Mouse (Mus musculus): ENCODE results near the gene Rsph9. TPM values are rescaled to one million over a fixed set of nuclear protein-coding genes. Genes with fewer than 3 reads are reported as not detected.

The Rsph9 gene
- total RNA-seq, 2 experiments from 2014 or later = 7.3 TPM; not detected in 1

GRCm38 (mm10) chr17:46152847-46153782, 9.1 kb upstream of the Rsph9 start, which contains the start of gene Mad2l1bp:
Gene Mad2l1bp (minus strand): TSS chr17:46153553.
- ATAC-seq (replicated peaks; ENCODE audit: low FRiP score, poor library complexity, severe bottlenecking) = peak; percentile 88

- no peak for ATAC-seq (replicated peaks; ENCODE audit: low FRiP score, poor library complexity, severe bottlenecking)
Measured at GRCm38 (mm10) chr17:46139872-46140271, 4.1 kb downstream of the Rsph9 start.

DNA sequence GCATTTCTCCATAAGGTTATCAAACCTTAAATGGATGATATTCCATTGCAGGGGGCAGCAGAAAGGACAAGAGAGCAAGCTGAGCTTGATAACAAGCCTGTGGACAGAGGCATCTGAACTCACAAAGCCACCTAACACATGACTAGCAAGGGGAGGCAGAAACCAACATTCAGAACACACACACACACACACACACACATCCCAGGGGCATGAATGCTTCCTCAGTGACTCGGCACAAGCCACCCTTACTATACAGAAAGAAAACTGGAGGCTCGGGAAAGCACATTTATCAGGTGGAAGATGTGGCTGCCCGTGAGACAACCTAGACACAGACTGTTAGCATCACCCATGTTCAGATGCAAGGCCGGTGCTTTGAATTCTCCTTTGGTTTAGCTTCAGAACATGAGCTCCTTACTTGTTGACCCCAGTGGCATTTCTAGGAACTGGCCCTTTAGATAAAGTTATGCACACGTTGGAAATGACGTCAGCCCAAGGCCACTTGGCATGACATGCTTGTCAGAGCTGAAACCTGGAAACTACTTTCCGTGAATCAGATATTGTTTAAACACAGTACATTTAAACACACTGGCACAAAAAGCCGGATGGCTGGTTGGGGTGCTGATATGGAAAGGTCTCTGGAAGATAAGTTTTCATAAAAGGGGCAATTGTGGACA, 5.3 kb downstream of the Rsph9 start:
- peak; percentile 58 for ATAC-seq (replicated peaks; ENCODE audit: low FRiP score, poor library complexity, severe bottlenecking)

GRCm38 (mm10) chr17:46132862-46133261, 11.2 kb downstream of the Rsph9 start:
- peak; percentile 83 for ATAC-seq (replicated peaks; ENCODE audit: low FRiP score, poor library complexity, severe bottlenecking)

- ATAC-seq (replicated peaks; ENCODE audit: low FRiP score, poor library complexity, severe bottlenecking) = peak; percentile 78
Measured at GRCm38 (mm10) chr17:46132058-46132718, 11.8 kb downstream of the Rsph9 start.

GRCm38 (mm10) chr17:46129741-46130498, 14.1 kb downstream of the Rsph9 start:
- ATAC-seq (replicated peaks; ENCODE audit: low FRiP score, poor library complexity, severe bottlenecking) = no peak

DNA sequence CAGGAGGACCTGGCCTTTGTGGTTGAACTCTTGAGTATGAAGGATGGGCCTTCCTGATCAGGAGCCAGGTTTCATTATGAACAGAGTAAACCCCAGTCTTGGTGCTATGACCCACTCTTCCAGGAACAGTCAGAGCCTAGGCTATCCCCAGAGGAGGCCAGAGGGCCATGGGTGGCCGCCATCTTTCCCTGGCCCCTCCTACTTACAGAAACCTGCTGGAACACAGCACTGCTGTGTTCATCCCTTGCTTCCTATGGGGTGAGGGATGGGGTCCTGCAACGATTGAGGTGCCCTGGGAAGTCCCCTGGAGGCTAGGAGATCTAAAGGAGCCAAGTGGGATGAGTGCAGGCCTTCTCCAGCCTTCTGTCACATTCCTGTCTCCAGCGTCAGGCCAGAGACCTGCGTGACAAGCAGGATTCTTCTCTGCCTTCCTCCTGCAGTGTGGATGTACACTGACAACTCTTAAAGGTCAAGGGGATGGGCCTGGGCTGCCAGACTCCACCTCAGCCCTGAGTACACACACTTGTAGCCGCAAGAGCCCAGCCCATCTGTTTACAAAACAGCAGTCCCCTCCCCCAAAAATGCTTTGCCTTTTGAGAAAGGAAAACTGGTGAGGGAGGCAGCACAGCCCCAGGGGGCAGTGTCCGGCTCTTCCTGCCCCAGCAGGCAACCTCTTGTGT, 16.1 kb downstream of the Rsph9 start:
- no peak for ATAC-seq (replicated peaks; ENCODE audit: low FRiP score, poor library complexity, severe bottlenecking)

DNA sequence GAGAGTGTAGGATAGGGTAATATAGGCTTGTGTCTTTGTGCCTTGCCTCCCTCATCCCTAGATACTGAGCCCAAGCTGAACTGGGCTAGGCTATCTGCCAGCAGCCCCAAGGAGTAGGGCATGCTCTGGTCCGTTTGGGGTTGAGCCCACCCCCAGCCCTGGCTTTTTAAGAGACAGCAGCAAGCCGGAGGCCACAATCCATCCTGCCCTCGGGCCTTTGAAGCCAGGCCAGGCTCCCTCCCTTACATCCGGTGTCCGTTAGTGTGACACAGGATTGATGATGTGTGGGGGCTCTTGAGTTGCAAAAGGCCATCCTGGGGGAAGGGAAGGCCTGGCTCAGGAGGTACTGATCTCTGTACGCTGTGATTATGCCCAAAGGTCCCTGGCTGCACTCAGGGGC, 17.4 kb downstream of the Rsph9 start:
- no peak for ATAC-seq (replicated peaks; ENCODE audit: low FRiP score, poor library complexity, severe bottlenecking)

GRCm38 (mm10) chr17:46123953-46124700, 19.9 kb downstream of the Rsph9 start:
- ATAC-seq (replicated peaks; ENCODE audit: low FRiP score, poor library complexity, severe bottlenecking) = no peak

DNA sequence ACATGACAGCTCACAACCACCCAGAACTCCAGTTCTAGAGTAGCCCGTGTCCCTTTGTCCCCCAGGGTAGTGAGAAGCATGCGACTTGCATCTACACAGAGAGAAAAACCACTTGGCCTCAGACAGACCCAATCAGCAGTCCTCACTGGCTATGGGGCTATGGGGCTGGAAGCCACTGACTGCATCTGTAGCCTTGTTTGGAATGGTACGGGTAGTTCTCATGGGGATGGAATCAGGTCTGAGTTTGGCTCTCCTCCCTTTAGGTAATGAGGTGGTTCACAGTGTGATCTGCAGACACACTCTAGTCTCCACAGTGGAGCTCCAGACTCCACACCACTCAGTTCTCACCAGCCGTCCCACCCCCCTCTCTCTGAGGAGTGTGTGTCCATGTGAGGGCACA, 20.7 kb downstream of the Rsph9 start:
- no peak for ATAC-seq (replicated peaks; ENCODE audit: low FRiP score, poor library complexity, severe bottlenecking)

GRCm38 (mm10) chr17:46122791-46123190, 21.2 kb downstream of the Rsph9 start:
- no peak for ATAC-seq (replicated peaks; ENCODE audit: low FRiP score, poor library complexity, severe bottlenecking)

DNA sequence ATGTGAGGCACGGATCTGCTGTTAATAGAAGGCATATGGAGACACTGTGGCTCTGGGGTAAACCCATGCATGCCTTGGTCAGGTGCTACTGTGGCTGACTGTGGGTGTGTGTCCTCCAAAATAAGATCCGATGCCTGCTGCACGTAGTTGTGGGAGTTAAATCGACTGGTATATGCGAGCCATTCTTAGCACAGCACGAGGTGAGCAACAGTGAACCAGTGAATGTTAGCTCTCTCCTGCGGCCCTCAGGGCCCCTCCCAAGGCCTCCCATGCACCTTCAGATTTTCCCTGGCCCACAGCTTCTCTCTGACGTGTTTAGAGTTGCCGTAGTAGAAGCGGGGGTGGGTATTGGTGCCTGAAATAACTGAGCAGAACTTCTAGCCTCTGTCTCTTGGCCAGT, 24.4 kb downstream of the Rsph9 start:
- no peak for ATAC-seq (replicated peaks; ENCODE audit: low FRiP score, poor library complexity, severe bottlenecking)

GRCm38 (mm10) chr17:46118423-46118850, 25.6 kb downstream of the Rsph9 start:
- ATAC-seq (replicated peaks; ENCODE audit: low FRiP score, poor library complexity, severe bottlenecking) = no peak

DNA sequence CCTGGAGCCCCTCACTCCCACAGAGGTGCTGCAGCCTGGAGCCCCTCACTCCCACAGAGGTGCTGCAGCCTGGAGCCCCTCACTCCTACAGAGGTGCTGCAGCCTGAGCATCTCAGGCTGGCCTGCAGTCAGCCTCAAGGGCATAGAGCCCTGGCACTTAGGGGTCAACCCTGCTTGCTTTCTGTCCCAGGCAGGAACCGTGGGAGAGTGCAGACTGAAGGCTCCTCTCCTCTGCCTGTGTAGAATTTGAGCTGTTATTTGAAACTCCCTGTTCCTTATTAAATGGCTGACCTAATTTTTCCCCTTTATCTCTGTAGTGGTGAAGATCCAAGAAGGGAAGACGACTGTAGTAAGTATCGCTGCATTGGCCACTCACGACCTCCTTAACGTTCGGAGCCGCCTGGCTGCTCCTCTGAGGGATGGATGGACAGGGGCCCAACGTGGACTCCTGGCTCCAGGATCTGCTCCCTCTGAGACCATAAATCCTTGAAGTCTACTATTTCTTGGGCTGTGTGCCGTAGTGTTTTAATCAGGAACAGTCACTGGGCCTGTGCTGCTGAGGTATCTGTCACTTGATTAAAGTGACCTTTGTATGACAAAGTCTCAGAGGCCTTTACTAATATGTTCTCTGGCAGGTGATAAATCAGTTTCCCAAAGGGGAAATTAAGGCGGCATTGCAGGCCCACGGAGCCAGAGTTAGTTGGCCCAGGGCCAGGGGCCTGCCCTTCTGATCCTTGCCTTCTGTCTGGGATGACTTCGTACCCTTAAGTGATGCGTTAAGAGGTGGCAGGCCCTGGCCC, 26.2 kb downstream of the Rsph9 start:
- ATAC-seq (replicated peaks; ENCODE audit: low FRiP score, poor library complexity, severe bottlenecking) = no peak

- no peak for ATAC-seq (replicated peaks; ENCODE audit: low FRiP score, poor library complexity, severe bottlenecking)
Measured at GRCm38 (mm10) chr17:46116881-46117280, 27.1 kb downstream of the Rsph9 start.

DNA sequence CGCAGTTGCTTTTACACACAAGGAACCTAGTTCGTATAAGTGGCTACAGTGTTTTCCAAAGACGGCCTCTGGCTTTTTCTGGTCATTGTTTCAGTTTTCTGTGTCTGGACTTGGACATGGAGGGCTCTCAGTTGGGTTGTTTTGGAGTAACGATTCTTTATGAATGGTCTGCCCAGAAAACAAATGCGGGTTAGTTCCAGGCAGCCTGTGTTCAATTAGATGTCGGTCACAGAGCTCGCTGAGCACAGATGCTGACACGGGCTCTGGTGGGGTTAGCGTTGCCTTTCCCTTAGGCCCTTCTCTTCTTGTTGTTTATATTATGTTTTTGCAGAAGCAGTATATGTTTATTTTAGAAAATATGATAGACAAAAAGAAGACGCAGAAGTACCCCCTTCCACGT, 27.9 kb downstream of the Rsph9 start:
- ATAC-seq (replicated peaks; ENCODE audit: low FRiP score, poor library complexity, severe bottlenecking) = no peak

- no peak for ATAC-seq (replicated peaks; ENCODE audit: low FRiP score, poor library complexity, severe bottlenecking)
Measured at GRCm38 (mm10) chr17:46115489-46115888, 28.5 kb downstream of the Rsph9 start.
